Mouse (Mus musculus): ENCODE results near the gene Stx5a. TPM values are rescaled to one million over a fixed set of nuclear protein-coding genes. Genes with fewer than 3 reads are reported as not detected.
A peak's percentile ranks its signal among the peaks of the same experiment; 100 is the strongest.

Stx5a gene
- polyA plus RNA-seq (2016; fragmentation: Nextera tagmentation; extraction: Ambion mirVana): 95.6 and 106 TPM in 2 replicates

DNA sequence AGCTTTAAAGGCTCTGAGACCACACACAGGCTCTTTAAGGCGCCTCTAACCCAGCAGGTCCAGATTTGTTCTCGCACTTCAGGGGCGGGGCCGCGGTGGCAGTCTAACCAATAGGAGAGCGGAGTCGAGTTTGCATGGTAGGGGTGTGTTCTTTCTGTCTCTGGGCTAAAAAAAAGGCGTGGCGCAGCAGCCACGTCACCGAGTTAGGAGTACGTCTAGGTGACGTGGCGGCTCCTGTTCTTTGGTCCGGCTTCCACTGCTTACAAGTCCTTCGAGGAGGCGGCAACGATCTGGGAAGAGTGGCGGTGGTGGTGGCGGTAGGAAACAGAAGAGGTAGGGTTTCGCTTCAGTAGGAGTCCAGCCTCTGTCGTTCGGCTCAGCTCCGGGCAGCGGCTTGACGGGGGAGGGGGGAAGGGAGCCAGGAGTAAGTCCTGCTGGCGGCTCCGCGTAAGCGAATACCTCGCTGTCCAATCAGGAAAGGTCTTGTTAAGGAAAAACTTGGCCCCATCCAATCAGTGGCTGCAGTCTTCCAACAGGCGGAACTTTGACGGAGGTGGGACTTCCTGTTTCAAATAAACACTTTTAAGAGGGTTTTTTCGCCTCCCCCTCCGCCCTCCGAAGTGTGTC, at the start of gene Stx5a:
Gene Stx5a, plus strand, starts transcription at position 171 of the 627 bp plus-strand sequence.
- no peaks in the 10 kb centered on the region for H3K27me3 ChIP-seq (ENCODE audit: insufficient read depth, poor library complexity, severe bottlenecking)
- peaks cover 73% of the 10 kb centered on the region for H3K36me3 ChIP-seq
- under 1% methylated on average over 36 of the region's 36 CpGs for WGBS
- peak; percentile 96 for DNase-seq (ENCODE audit: low spot score)
- H3K4me1 ChIP-seq (replicated peaks): peaks cover 27% of the 10 kb centered on the region
- peak within 1 kb of the TSS; percentile 94 for H3K27ac ChIP-seq
- no peaks in the 10 kb centered on the region for H3K9me3 ChIP-seq
- peak within 1 kb of the TSS; percentile 88 for H3K4me3 ChIP-seq

GRCm38 (mm10) chr19:8691871-8692539, 49.2 kb upstream of the Stx5a start:
- DNase-seq (ENCODE audit: low spot score): no peak
- Histone ChIP-seq H3K9me3 (no peaks in the 10 kb centered on the region), H3K4me3 (no peak overlapping the region), H3K27me3 (ENCODE audit: insufficient read depth, poor library complexity, severe bottlenecking) (no peaks in the 10 kb centered on the region), H3K4me1 (replicated peaks) (0 out of 2 replicates have a peak, but pooled peaks cover 3% of the 10 kb centered on the region), H3K27ac (no peak overlapping the region), H3K36me3 (no peaks in the 10 kb centered on the region)
- 73% methylated on average over 9 of the region's 9 CpGs for WGBS

DNA sequence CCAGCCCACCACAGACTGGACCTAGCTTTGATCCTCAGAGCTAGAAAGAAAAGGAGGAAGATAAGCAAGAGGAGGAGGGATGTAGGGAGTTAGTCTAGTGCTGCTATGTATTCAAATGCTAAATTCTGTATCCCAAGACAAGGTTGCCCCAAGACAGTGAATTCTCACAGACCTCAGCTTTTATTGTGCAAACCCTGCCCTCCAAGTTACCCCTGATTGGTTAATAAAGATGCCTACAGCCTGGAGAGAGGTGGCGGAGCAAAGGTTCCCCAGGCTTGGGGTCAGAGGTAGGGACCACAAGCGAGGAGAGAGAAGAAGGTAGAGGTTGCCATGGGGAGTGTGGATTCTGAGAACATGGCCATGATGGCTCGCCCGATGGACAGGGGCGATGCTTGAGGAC, 48.5 kb upstream of the Stx5a start:
- Histone ChIP-seq H3K4me3 (no peak overlapping the region), H3K27me3 (ENCODE audit: insufficient read depth, poor library complexity, severe bottlenecking) (no peaks in the 10 kb centered on the region), H3K27ac (no peak overlapping the region), H3K36me3 (no peaks in the 10 kb centered on the region), H3K9me3 (no peaks in the 10 kb centered on the region), H3K4me1 (replicated peaks) (0 out of 2 replicates have a peak, but pooled peaks cover 3% of the 10 kb centered on the region)
- DNase-seq (ENCODE audit: low spot score): no peak
- 60% methylated on average over 5 of the region's 5 CpGs for WGBS

DNA sequence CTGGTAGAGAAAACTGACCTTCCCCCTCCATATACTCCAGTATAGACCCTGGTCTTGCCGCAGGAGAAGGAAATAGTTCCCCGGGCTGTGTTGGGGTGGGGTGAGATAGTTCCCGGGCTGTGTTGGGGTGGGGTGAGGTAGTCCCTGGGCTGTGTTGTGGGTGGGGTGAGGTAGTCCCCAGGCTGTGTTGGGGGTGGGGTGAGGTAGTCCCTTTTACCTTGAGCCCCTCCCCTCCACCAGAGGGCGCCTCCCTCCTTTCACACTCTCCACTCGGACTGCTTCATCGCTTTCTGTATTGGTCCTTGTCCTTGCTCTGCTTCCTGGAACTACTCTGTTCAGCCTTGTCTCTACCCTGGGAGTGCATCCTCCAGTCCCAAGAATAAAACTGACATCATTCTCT, 45.9 kb upstream of the Stx5a start:
- DNase-seq (ENCODE audit: low spot score): no peak
- H3K27ac ChIP-seq: no peak overlapping the region

DNA sequence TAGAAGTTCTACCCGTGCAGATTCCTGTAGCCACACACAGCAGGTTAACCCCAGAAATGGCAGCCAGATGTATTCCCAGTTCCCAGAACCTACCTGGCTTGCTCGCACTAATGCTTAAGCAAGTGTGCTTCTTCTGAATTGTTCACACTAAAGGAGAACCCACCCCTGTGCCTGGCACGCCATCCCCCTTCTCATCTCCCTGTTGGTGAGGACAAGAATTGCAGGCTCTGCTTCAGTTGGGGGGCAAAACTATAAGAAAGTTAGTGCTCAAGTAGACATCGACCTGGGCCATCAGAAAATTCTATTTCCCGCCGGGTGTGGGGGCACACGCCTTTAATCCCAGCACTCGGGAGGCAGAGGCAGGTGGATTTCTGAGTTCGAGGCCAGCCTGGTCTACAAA, 41.6 kb upstream of the Stx5a start:
- no peaks in the 10 kb centered on the region for H3K27me3 ChIP-seq (ENCODE audit: insufficient read depth, poor library complexity, severe bottlenecking)
- no peaks in the 10 kb centered on the region for H3K36me3 ChIP-seq
- H3K4me1 ChIP-seq (replicated peaks): 0 out of 2 replicates have a peak, but pooled peaks cover 6% of the 10 kb centered on the region
- H3K4me3 ChIP-seq: no peak overlapping the region
- no peak overlapping the region for H3K27ac ChIP-seq
- H3K9me3 ChIP-seq: no peaks in the 10 kb centered on the region
- no peak for DNase-seq (ENCODE audit: low spot score)
- WGBS: 82% methylated on average over 9 of the region's 9 CpGs

More for the DNA sequence above, 45.9 kb upstream of the Stx5a start:
- 52% methylated on average over 6 of the region's 6 CpGs for whole genome bisulfite sequencing
- 0 out of 2 replicates have a peak, but pooled peaks cover 3% of the 10 kb centered on the region for H3K4me1 ChIP-seq (replicated peaks)
- no peaks in the 10 kb centered on the region for H3K9me3 ChIP-seq
- no peak overlapping the region for H3K4me3 ChIP-seq
- no peaks in the 10 kb centered on the region for H3K36me3 ChIP-seq
- no peaks in the 10 kb centered on the region for H3K27me3 ChIP-seq (ENCODE audit: insufficient read depth, poor library complexity, severe bottlenecking)

DNA sequence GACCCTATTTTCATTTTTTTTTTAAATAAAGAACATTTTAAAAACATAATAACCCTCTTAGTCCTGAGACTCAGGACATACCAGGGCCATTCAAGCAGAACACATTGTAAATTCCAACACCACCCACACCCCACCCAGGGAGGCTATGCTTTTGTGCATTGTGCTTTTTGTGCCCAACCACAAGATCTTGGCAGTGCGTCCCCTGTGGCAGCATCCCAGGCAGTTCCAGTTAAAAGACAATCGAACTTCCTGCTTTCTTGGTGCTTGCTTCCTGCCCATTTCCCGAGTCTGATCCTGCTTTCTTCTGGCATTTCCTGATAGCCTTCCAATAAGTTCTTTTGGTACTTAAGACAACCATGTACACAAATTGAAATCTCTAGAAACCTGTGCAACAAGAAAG, 38.8 kb upstream of the Stx5a start:
- 0 out of 2 replicates have a peak, but pooled peaks cover 6% of the 10 kb centered on the region for H3K4me1 ChIP-seq (replicated peaks)
- H3K4me3 ChIP-seq: no peak overlapping the region
- no peak for DNase-seq (ENCODE audit: low spot score)
- no peak overlapping the region for H3K27ac ChIP-seq
- no peaks in the 10 kb centered on the region for H3K27me3 ChIP-seq (ENCODE audit: insufficient read depth, poor library complexity, severe bottlenecking)
- peaks cover 15% of the 10 kb centered on the region for H3K36me3 ChIP-seq
- no peaks in the 10 kb centered on the region for H3K9me3 ChIP-seq
- 65% methylated on average over 3 of the region's 3 CpGs for WGBS

- no peaks in the 10 kb centered on the region for H3K27me3 ChIP-seq (ENCODE audit: insufficient read depth, poor library complexity, severe bottlenecking)
- 50% methylated on average over 4 of the region's 4 CpGs for WGBS
- no peak for DNase-seq (ENCODE audit: low spot score)
Measured at GRCm38 (mm10) chr19:8703571-8703970, 37.6 kb upstream of the Stx5a start.

DNA sequence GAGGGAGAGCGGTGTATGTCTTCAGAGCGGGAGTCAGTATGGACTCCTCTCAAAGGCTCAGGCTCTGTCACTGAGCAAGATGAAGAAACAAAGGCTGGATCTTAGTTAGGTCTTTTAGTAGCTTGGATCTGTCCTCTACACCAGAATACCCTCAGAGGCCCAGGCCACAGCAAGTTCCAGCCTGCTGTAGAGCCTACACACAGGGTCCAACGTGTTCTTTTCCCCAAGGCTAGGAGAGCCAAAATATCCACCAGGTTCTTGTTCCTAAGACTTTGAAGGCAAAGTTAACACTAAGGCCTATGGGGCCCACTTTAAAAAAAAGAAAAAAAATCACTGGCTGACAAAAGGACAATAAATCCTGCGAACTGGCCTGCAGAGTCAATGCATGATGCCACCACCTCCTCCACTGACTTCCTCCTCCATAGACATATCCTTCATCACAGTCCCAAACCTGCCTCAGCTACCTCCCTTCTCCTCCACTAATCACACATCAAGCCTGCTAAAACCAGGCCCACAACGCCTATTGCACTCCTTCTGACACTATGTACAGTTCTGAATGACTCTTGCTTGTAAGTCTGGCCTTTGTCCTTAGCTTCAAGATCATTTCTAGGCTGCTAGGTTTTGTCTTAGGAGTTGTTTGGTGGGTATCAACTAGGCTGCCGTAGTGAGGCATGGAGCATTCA, 36.0 kb upstream of the Stx5a start:
- no peak overlapping the region for H3K27ac ChIP-seq
- no peaks in the 10 kb centered on the region for H3K27me3 ChIP-seq (ENCODE audit: insufficient read depth, poor library complexity, severe bottlenecking)
- DNase-seq (ENCODE audit: low spot score): no peak
- peaks cover 42% of the 10 kb centered on the region for H3K36me3 ChIP-seq
- 77% methylated on average over 6 of the region's 6 CpGs for WGBS
- H3K9me3 ChIP-seq: no peaks in the 10 kb centered on the region
- 0 out of 2 replicates have a peak, but pooled peaks cover 7% of the 10 kb centered on the region for H3K4me1 ChIP-seq (replicated peaks)
- H3K4me3 ChIP-seq: no peak overlapping the region

More at GRCm38 (mm10) chr19:8703571-8703970, 37.6 kb upstream of the Stx5a start:
- Histone ChIP-seq H3K36me3 (peaks cover 26% of the 10 kb centered on the region), H3K27ac (no peak overlapping the region), H3K4me3 (no peak overlapping the region), H3K9me3 (no peaks in the 10 kb centered on the region), H3K4me1 (replicated peaks) (0 out of 2 replicates have a peak, but pooled peaks cover 6% of the 10 kb centered on the region)

DNA sequence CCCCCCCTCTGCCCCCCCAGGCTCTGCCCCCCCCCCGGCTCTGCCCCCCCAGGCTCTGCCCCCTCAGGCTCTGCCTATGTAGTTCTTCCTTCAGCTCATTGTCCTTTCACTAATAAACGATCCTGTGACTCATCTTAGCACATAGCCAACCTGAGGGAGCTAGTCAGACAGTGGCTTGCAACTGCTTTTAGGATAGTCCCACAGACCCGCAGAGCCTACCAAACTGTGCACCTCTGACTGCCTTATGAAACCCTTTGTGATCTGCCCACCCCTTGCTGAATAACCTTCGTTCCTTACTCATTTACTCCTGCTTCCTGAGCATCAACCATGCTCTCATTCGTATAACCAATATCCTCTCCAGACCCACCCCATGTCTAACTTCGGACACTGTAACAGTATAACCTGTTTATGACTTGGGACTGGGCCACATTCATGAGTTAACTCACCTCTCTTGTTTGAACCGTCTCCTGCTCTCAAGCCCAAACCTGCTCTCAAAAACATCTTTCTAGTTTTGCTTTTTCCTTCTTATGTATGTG, 35.0 kb upstream of the Stx5a start:
- Histone ChIP-seq H3K4me3 (no peak overlapping the region), H3K9me3 (no peaks in the 10 kb centered on the region), H3K27me3 (ENCODE audit: insufficient read depth, poor library complexity, severe bottlenecking) (no peaks in the 10 kb centered on the region), H3K4me1 (replicated peaks) (peaks cover 12% of the 10 kb centered on the region; the same call in 1 of the 2 replicates), H3K27ac (no peak overlapping the region), H3K36me3 (peaks cover 52% of the 10 kb centered on the region)
- 88% methylated on average over 7 of the region's 7 CpGs for WGBS
- no peak for DNase-seq (ENCODE audit: low spot score)

DNA sequence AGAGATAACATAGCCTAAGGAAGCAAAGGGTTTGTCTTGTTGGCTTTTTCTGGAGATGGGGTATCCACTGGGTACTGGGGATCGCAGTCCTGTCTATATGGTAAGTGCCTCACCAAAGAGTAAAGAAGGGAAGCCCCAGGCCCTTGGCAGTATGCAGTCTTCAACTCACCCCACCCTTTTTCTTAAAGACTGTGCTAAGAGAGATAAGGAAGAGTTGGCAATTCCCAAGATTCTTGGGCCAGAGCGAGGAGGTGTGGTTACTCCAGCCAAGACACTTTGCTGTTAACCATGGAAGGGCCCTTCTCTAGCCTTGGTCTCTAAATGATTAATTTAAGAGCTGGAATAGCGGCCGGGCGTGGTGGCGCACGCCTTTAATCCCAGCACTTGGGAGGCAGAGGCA, 34.3 kb upstream of the Stx5a start:
- H3K4me3 ChIP-seq: no peak overlapping the region
- 97% methylated on average over 7 of the region's 7 CpGs for WGBS
- no peaks in the 10 kb centered on the region for H3K27me3 ChIP-seq (ENCODE audit: insufficient read depth, poor library complexity, severe bottlenecking)
- no peaks in the 10 kb centered on the region for H3K9me3 ChIP-seq
- no peak overlapping the region for H3K27ac ChIP-seq
- H3K36me3 ChIP-seq: peaks cover 59% of the 10 kb centered on the region
- H3K4me1 ChIP-seq (replicated peaks): peaks cover 19% of the 10 kb centered on the region
- no peak for DNase-seq (ENCODE audit: low spot score)

GRCm38 (mm10) chr19:8708954-8709353, 32.3 kb upstream of the Stx5a start:
- 91% methylated on average over 8 of the region's 8 CpGs for WGBS
- Histone ChIP-seq H3K9me3 (no peaks in the 10 kb centered on the region), H3K27ac (no peak overlapping the region), H3K4me3 (no peak overlapping the region), H3K4me1 (replicated peaks) (peaks cover 24% of the 10 kb centered on the region), H3K27me3 (ENCODE audit: insufficient read depth, poor library complexity, severe bottlenecking) (no peaks in the 10 kb centered on the region), H3K36me3 (peaks cover 62% of the 10 kb centered on the region)
- no peak for DNase-seq (ENCODE audit: low spot score)

DNA sequence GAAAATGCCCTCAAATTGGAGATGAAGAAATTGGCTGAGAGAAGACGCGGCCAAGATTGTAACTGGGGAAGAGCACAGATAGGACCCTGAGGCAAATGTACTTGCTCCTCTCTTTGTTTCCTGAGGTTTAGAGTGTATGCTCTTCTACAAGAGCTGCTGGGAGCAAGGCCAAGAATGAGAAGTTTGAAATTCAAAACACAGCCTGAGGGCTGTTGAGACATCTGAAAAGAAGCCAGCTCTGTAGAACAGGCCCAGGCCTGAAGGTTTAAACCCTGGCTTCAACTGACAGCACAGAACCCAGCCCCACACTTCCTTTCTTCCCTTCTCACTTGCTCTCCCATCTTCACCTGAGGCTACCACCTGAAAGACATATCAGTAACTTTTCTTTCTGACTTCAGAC, 31.2 kb upstream of the Stx5a start:
- DNase-seq (ENCODE audit: low spot score): no peak
- Histone ChIP-seq H3K4me1 (replicated peaks) (peaks cover 33% of the 10 kb centered on the region), H3K36me3 (peaks cover 62% of the 10 kb centered on the region), H3K27ac (no peak overlapping the region), H3K9me3 (no peaks in the 10 kb centered on the region), H3K27me3 (ENCODE audit: insufficient read depth, poor library complexity, severe bottlenecking) (no peaks in the 10 kb centered on the region), H3K4me3 (no peak overlapping the region)
- WGBS: 96% methylated on average over 2 of the region's 2 CpGs
